Mouse (Mus musculus): ENCODE measurements at regions not wholly inside any gene's neighbourhood (a gene's known extent, or its start where the extent isn't known, plus 50 kb on each side); places are given as distances from the start of the nearest gene placed in this dataset.

GRCm38 (mm10) chr11:111377165-111377564 is 311.2 kb downstream of the Kcnj2 start:
- ATAC-seq (ENCODE audit: low FRiP score, low read depth): no peak
- Histone ChIP-seq H3K27ac (replicated peaks; ENCODE audit: low read depth, low read length) (no peak overlapping the region), H3K27me3 (ENCODE audit: control insufficient read depth, insufficient read depth, low read length) (no peaks in the 10 kb centered on the region), H3K9me3 (ENCODE audit: control insufficient read depth, low read length) (no peaks in the 10 kb centered on the region), H3K4me1 (ENCODE audit: control insufficient read depth, insufficient read depth, low read length) (no peaks in the 10 kb centered on the region), H3K4me3 (replicated peaks; ENCODE audit: low read length) (no peak overlapping the region), H3K36me3 (ENCODE audit: control insufficient read depth, insufficient read depth, low read length) (no peaks in the 10 kb centered on the region), H3K9ac (ENCODE audit: low read depth, low read length, severe bottlenecking) (no peak overlapping the region), H3K4me2 (replicated peaks; ENCODE audit: low read depth, low read length, severe bottlenecking) (no peak overlapping the region)
- WGBS: 81% methylated on average over 4 of the region's 4 CpGs
- TF ChIP-seq POLR2A (IDR thresholded peaks at IDR 0.05; ENCODE audit: borderline replicate concordance, extremely low read depth, insufficient read depth, insufficient read length): no peak
- peak; percentile 26 for DNase-seq (ENCODE audit: low spot score)

DNA sequence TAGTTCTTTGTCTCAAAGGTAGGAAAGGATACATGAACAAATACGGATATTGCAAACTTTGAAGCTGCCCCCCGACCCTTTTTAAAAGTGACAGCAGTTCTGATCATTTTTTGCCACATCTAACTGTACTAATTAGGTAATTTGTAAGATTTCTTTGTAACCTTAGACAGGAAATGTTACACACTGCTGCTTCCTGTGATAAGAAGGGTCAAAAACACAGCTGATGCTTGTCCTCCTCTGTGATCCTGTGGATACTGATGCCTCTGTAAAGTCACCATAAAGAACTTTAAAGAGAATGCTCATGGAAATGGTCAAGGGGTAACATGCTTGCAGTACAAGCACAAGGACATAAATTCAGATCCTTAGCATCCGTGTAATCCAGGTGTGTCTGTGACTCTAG is 313.9 kb downstream of the Kcnj2 start:
- Histone ChIP-seq H3K9me3 (ENCODE audit: control insufficient read depth, low read length) (no peaks in the 10 kb centered on the region), H3K4me3 (replicated peaks; ENCODE audit: low read length) (no peak overlapping the region), H3K4me2 (replicated peaks; ENCODE audit: low read depth, low read length, severe bottlenecking) (no peak overlapping the region), H3K9ac (ENCODE audit: low read depth, low read length, severe bottlenecking) (no peak overlapping the region), H3K36me3 (ENCODE audit: control insufficient read depth, insufficient read depth, low read length) (no peaks in the 10 kb centered on the region), H3K27me3 (ENCODE audit: control insufficient read depth, insufficient read depth, low read length) (no peaks in the 10 kb centered on the region), H3K4me1 (ENCODE audit: control insufficient read depth, insufficient read depth, low read length) (no peaks in the 10 kb centered on the region), H3K27ac (replicated peaks; ENCODE audit: low read depth, low read length) (no peak overlapping the region)
- 73% methylated on average over 3 of the region's 3 CpGs for WGBS
- no peak for TF ChIP-seq POLR2A (IDR thresholded peaks at IDR 0.05; ENCODE audit: borderline replicate concordance, extremely low read depth, insufficient read depth, insufficient read length)
- ATAC-seq (ENCODE audit: low FRiP score, low read depth): no peak
- DNase-seq (ENCODE audit: low spot score): no peak

DNA sequence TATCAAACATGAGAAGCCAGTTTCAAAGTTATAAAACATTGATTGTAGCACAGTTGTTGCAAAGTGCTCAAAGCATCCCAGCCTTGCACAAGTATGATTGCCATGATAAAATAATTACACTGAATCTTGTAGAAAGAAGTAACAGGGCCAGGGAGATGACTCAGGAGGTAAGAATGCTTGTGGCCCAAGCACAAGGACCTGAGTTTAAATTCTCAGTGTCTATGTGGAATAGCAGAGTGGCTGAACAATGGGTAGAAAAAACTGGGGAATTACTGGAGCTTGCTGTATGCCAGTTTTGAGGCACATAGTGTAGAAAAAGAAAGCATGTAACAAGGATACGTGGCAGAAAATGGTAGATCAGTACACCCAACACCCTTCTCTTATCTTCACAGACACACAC is 332.7 kb downstream of the Kcnj2 start:
- ATAC-seq (ENCODE audit: low FRiP score, low read depth) (no peak), DNase-seq (ENCODE audit: low spot score) (no peak)
- Histone ChIP-seq H3K9me3 (ENCODE audit: control insufficient read depth, low read length) (no peaks in the 10 kb centered on the region), H3K4me2 (replicated peaks; ENCODE audit: low read depth, low read length, severe bottlenecking) (no peak overlapping the region), H3K4me1 (ENCODE audit: control insufficient read depth, insufficient read depth, low read length) (no peaks in the 10 kb centered on the region), H3K27me3 (ENCODE audit: control insufficient read depth, insufficient read depth, low read length) (no peaks in the 10 kb centered on the region), H3K9ac (ENCODE audit: low read depth, low read length, severe bottlenecking) (no peak overlapping the region), H3K27ac (replicated peaks; ENCODE audit: low read depth, low read length) (no peak overlapping the region), H3K4me3 (replicated peaks; ENCODE audit: low read length) (no peak overlapping the region), H3K36me3 (ENCODE audit: control insufficient read depth, insufficient read depth, low read length) (no peaks in the 10 kb centered on the region)
- WGBS: 82% methylated on average over 1 of the region's 1 CpGs
- no peak for TF ChIP-seq POLR2A (IDR thresholded peaks at IDR 0.05; ENCODE audit: borderline replicate concordance, extremely low read depth, insufficient read depth, insufficient read length)

- no peak overlapping the region for H3K4me2 ChIP-seq (replicated peaks; ENCODE audit: low read depth, low read length, severe bottlenecking)
- ATAC-seq (ENCODE audit: low FRiP score, low read depth): no peak
- DNase-seq (ENCODE audit: low spot score): no peak
- no peaks in the 10 kb centered on the region for H3K9me3 ChIP-seq (ENCODE audit: control insufficient read depth, low read length)
- TF ChIP-seq POLR2A (IDR thresholded peaks at IDR 0.05; ENCODE audit: borderline replicate concordance, extremely low read depth, insufficient read depth, insufficient read length): no peak
- H3K4me1 ChIP-seq (ENCODE audit: control insufficient read depth, insufficient read depth, low read length): no peaks in the 10 kb centered on the region
- H3K36me3 ChIP-seq (ENCODE audit: control insufficient read depth, insufficient read depth, low read length): no peaks in the 10 kb centered on the region
- H3K9ac ChIP-seq (ENCODE audit: low read depth, low read length, severe bottlenecking): no peak overlapping the region
- no peaks in the 10 kb centered on the region for H3K27me3 ChIP-seq (ENCODE audit: control insufficient read depth, insufficient read depth, low read length)
- H3K27ac ChIP-seq (replicated peaks; ENCODE audit: low read depth, low read length): no peak overlapping the region
- H3K4me3 ChIP-seq (replicated peaks; ENCODE audit: low read length): no peak overlapping the region
- 92% methylated on average over 2 of the region's 2 CpGs for WGBS
Observed at GRCm38 (mm10) chr11:111409266-111409665, 343.3 kb downstream of the Kcnj2 start.

DNA sequence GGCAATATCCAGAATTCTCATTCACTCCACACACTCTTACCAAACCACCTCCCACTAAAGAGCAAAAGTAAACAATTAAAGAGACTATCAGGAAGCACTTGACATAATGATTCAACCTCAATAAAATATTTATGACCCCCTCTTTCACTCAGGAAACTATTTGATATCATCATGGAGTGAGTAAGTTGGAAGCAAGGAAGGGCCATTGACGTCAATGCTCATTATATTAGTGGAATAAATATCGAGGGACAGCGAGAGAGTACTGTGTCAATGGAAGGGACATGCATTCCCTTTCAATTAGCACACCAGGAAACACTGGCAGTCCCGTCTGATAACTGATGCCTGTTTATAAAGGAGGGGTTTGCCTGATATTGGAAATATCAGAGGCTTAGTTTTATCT is 358.9 kb downstream of the Kcnj2 start:
- Histone ChIP-seq H3K4me2 (replicated peaks; ENCODE audit: low read depth, low read length, severe bottlenecking) (no peak overlapping the region), H3K9me3 (ENCODE audit: control insufficient read depth, low read length) (no peaks in the 10 kb centered on the region), H3K4me1 (ENCODE audit: control insufficient read depth, insufficient read depth, low read length) (no peaks in the 10 kb centered on the region), H3K9ac (ENCODE audit: low read depth, low read length, severe bottlenecking) (no peak overlapping the region), H3K36me3 (ENCODE audit: control insufficient read depth, insufficient read depth, low read length) (no peaks in the 10 kb centered on the region), H3K27me3 (ENCODE audit: control insufficient read depth, insufficient read depth, low read length) (no peaks in the 10 kb centered on the region), H3K4me3 (replicated peaks; ENCODE audit: low read length) (no peak overlapping the region), H3K27ac (replicated peaks; ENCODE audit: low read depth, low read length) (no peak overlapping the region)
- WGBS: 68% methylated on average over 4 of the region's 4 CpGs
- ATAC-seq (ENCODE audit: low FRiP score, low read depth): no peak
- TF ChIP-seq POLR2A (IDR thresholded peaks at IDR 0.05; ENCODE audit: borderline replicate concordance, extremely low read depth, insufficient read depth, insufficient read length): no peak
- no peak for DNase-seq (ENCODE audit: low spot score)

GRCm38 (mm10) chr11:111426715-111427114 is 360.8 kb downstream of the Kcnj2 start:
- no peaks in the 10 kb centered on the region for H3K9me3 ChIP-seq (ENCODE audit: control insufficient read depth, low read length)
- DNase-seq (ENCODE audit: low spot score): no peak
- H3K4me2 ChIP-seq (replicated peaks; ENCODE audit: low read depth, low read length, severe bottlenecking): no peak overlapping the region
- H3K36me3 ChIP-seq (ENCODE audit: control insufficient read depth, insufficient read depth, low read length): no peaks in the 10 kb centered on the region
- no peak overlapping the region for H3K4me3 ChIP-seq (replicated peaks; ENCODE audit: low read length)
- no peak for ATAC-seq (ENCODE audit: low FRiP score, low read depth)
- H3K4me1 ChIP-seq (ENCODE audit: control insufficient read depth, insufficient read depth, low read length): no peaks in the 10 kb centered on the region
- H3K9ac ChIP-seq (ENCODE audit: low read depth, low read length, severe bottlenecking): no peak overlapping the region
- H3K27me3 ChIP-seq (ENCODE audit: control insufficient read depth, insufficient read depth, low read length): no peaks in the 10 kb centered on the region
- H3K27ac ChIP-seq (replicated peaks; ENCODE audit: low read depth, low read length): no peak overlapping the region
- no peak for TF ChIP-seq POLR2A (IDR thresholded peaks at IDR 0.05; ENCODE audit: borderline replicate concordance, extremely low read depth, insufficient read depth, insufficient read length)
- 54% methylated on average over 4 of the region's 4 CpGs for WGBS

All from limb, embryonic 14.5 days (tissue).